Mouse (Mus musculus) forebrain, embryonic 16.5 days (tissue): ENCODE results near the gene Eno1. TPM values are rescaled to one million over a fixed set of nuclear protein-coding genes. Genes with fewer than 3 reads are reported as not detected.

ENCODE experiments used
- ATAC-seq: fragments of 200-750 bp; cut with Nextera tagmentation; 2 replicates; pipeline ENCODE4 v1.8.0; 2017; ENCODE audit warnings: mild to moderate bottlenecking, moderate library complexity
- H3K27ac ChIP-seq: fragments of 300-500 bp; sonication (generic); 2 replicates; pipeline ENCODE4 v1.5.1; 2014; ENCODE audit warnings: low read length, control low read depth
- H3K27me3 ChIP-seq: fragments of 300-500 bp; sonication (generic); replicated peaks from 2 replicates; pipeline ENCODE4 v1.6.1; 2014; ENCODE audit warnings: low read length; ENCODE audit not compliant: control insufficient read depth, insufficient read depth
- H3K36me3 ChIP-seq: fragments of 300-500 bp; sonication (generic); 2 replicates; pipeline ENCODE4 v1.6.1; 2014; ENCODE audit not compliant: control insufficient read depth, insufficient read depth
- H3K4me1 ChIP-seq: fragments of 300-500 bp; sonication (generic); replicated peaks from 2 replicates; pipeline ENCODE4 v1.6.1; 2014; ENCODE audit warnings: low read length; ENCODE audit not compliant: control insufficient read depth, insufficient read depth
- H3K4me2 ChIP-seq: fragments of 300-500 bp; sonication (generic); 2 replicates; pipeline ENCODE4 v1.6.1; 2014; ENCODE audit warnings: mild to moderate bottlenecking, low read length, control low read depth
- H3K4me3 ChIP-seq: fragments of 300-500 bp; sonication (generic); replicated peaks from 2 replicates; pipeline ENCODE4 v1.5.1; 2014; ENCODE audit warnings: mild to moderate bottlenecking, low read length, control low read depth
- H3K9ac ChIP-seq: fragments of 300-500 bp; sonication (generic); replicated peaks from 2 replicates; pipeline ENCODE4 v1.6.1; 2014; ENCODE audit warnings: low read depth, low read length, control low read depth
- H3K9me3 ChIP-seq: fragments of 300-500 bp; sonication (generic); 2 replicates; pipeline ENCODE4 v1.6.1; 2016; ENCODE audit warnings: low read length; ENCODE audit not compliant: control insufficient read depth
- WGBS: fragments of 180-500 bp; shearing (Covaris S2); extraction: QIAGEN DNeasy Blood & Tissue Kit; methylation state at CpG from one replicate; pipeline ENCODE4 v1.1.7; 2014; 5-methylcytosine and 5-hydroxymethylcytosine counted together
- polyA plus RNA-seq: library from polyadenylated mRNA; unstranded; fragments of >200 nt; fragmentation: Nextera tagmentation; extraction: Ambion mirVana; gene quantifications from 2 replicates; pipeline ENCODE4 v1.2.1, GENCODE M21; 2015

Gene Eno1
- polyA plus RNA-seq, 1 experiment from 2014 or later, result 979 TPM

DNA sequence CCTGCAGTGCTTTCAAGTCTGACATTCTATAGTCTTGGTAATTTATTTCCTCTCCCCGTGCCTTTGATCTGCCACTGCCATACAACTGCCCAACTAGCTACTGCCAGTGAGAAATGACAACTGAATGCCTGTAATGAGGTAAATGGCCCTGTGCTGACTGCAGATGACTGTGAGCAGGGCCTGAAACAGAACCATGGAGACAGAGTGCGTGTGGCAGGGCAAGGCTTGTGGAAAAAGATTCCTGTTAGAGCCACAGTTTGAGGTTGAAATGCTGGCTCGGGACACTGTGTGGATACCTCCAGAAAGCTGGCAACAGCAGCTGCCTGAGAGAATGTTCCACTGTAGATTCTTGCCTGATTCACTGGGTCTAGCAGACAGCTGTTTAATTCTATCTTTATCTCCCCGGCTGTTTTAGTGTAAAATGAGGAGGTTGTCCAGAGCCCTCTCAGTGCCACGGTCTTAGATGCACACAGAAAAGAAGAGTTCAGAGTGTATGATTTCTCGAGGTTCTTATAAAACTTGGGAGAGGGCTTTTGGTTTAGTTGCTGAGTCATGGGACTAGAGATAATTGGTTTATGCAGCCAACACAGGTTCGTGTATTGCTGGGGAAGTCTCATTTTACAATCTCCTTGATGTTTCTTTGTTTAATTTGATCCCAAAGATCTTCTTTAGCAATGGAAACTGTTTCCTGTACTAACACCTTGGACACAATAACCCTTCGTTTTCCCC is 1.8 kb upstream of the Eno1 start:
- peak overlapping the region; percentile 45; the same call in 1 of the 2 replicates for H3K27ac ChIP-seq

GRCm38 (mm10) chr4:150235585-150235984 is 936 bp upstream of the Eno1 start:
- no peak overlapping the region for H3K27ac ChIP-seq
- H3K9me3 ChIP-seq, result no peaks in the 10 kb centered on the region
- WGBS, result 61% methylated on average over 4 of the region's 4 CpGs
- no peak overlapping the region for H3K4me3 ChIP-seq
- H3K4me1 ChIP-seq, result peaks cover 36% of the 10 kb centered on the region
- H3K36me3 ChIP-seq, result no peaks in the 10 kb centered on the region
- no peak overlapping the region for H3K9ac ChIP-seq
- no peak for ATAC-seq
- H3K4me2 ChIP-seq, result no peak overlapping the region
- H3K27me3 ChIP-seq, result no peaks in the 10 kb centered on the region

More for the DNA sequence above, 1.8 kb upstream of the Eno1 start:
- Histone ChIP-seq H3K4me1 (peaks cover 32% of the 10 kb centered on the region), H3K9me3 (no peaks in the 10 kb centered on the region), H3K4me2 (no peak overlapping the region), H3K9ac (no peak overlapping the region), H3K27me3 (no peaks in the 10 kb centered on the region), H3K4me3 (no peak overlapping the region), H3K36me3 (no peaks in the 10 kb centered on the region)
- ATAC-seq, result no peak
- 21% methylated on average over 8 of the region's 8 CpGs for WGBS

GRCm38 (mm10) chr4:150236031-150236430 is 490 bp upstream of the Eno1 start:
- Histone ChIP-seq H3K4me2 (peak overlapping the region; percentile 61), H3K36me3 (0 out of 2 replicates have a peak, but pooled peaks cover under 1% of the 10 kb centered on the region), H3K4me1 (peaks cover 33% of the 10 kb centered on the region), H3K27ac (peak overlapping the region; percentile 99), H3K9ac (peak overlapping the region; percentile 93), H3K9me3 (no peaks in the 10 kb centered on the region), H3K4me3 (peak overlapping the region; percentile 71), H3K27me3 (no peaks in the 10 kb centered on the region)
- no peak for ATAC-seq
- 79% methylated on average over 8 of the region's 8 CpGs for whole genome bisulfite sequencing

DNA sequence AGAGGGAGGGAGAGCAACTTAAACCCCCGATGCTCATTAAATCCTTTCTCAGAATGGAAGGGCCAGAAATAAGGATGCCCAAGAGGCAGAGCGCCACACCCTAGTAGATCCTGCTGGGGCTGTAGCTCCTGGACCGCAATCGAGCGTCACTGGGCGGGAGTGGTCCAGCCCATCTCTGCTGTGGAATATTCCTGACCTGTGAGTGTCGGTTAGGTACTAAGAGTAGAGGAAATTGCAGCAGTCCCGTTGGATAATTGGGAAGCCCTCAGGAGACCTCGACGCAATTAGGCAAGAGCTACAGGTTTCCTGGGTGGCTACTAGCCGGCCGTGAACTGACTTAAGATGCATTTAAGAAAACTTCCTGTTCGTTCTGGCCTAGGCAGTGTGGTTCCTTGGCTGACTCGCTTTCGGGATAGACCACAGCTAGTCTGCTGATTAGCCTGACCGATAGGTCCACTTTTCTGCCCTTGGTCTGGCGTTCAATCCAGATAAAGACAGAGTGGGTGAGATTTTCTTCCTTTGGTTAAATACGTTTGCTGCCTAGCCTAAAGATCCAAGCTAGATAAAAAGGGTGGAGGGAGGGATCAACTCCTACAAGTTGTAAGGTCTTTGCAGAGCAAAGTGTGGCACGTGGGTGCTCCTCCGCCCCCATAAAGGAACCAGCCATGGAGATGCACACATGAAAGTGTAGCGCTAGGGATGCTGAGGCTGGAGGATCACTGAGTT is 1.3 kb downstream of the Eno1 start:
- WGBS, result under 1% methylated on average over 21 of the region's 21 CpGs
- ATAC-seq, result no peak

GRCm38 (mm10) chr4:150238433-150239086 is 2.0 kb downstream of the Eno1 start:
- ATAC-seq, result no peak
- Histone ChIP-seq H3K9me3 (no peaks in the 10 kb centered on the region), H3K4me2 (peak overlapping the region; percentile 79), H3K36me3 (peaks cover 10% of the 10 kb centered on the region), H3K9ac (peak overlapping the region; percentile 93), H3K4me1 (peaks cover 39% of the 10 kb centered on the region), H3K27ac (no peak overlapping the region), H3K4me3 (peak overlapping the region; percentile 71), H3K27me3 (no peaks in the 10 kb centered on the region)
- WGBS, result 8% methylated on average over 3 of the region's 3 CpGs

More for the DNA sequence above, 1.3 kb downstream of the Eno1 start:
- peaks cover 10% of the 10 kb centered on the region for H3K36me3 ChIP-seq
- no peaks in the 10 kb centered on the region for H3K27me3 ChIP-seq
- peak overlapping the region; percentile 3 for H3K27ac ChIP-seq
- H3K9me3 ChIP-seq, result no peaks in the 10 kb centered on the region
- peak overlapping the region; percentile 79 for H3K4me2 ChIP-seq
- H3K9ac ChIP-seq, result peak overlapping the region; percentile 93
- peaks cover 39% of the 10 kb centered on the region for H3K4me1 ChIP-seq
- H3K4me3 ChIP-seq, result peak overlapping the region; percentile 71

GRCm38 (mm10) chr4:150239087-150239480 is 2.6 kb downstream of the Eno1 start:
- Histone ChIP-seq H3K27ac (no peak overlapping the region), H3K27me3 (no peaks in the 10 kb centered on the region)

GRCm38 (mm10) chr4:150239503-150239902 is 3.0 kb downstream of the Eno1 start:
- no peak overlapping the region for H3K4me3 ChIP-seq
- H3K9ac ChIP-seq, result no peak overlapping the region
- ATAC-seq, result no peak
- H3K27ac ChIP-seq, result no peak overlapping the region
- H3K36me3 ChIP-seq, result peaks cover 14% of the 10 kb centered on the region
- H3K4me2 ChIP-seq, result peak overlapping the region; percentile 79
- WGBS, result 52% methylated on average over 6 of the region's 6 CpGs
- no peaks in the 10 kb centered on the region for H3K27me3 ChIP-seq
- H3K4me1 ChIP-seq, result peaks cover 39% of the 10 kb centered on the region
- H3K9me3 ChIP-seq, result no peaks in the 10 kb centered on the region

More at GRCm38 (mm10) chr4:150239087-150239480, 2.6 kb downstream of the Eno1 start:
- H3K4me3 ChIP-seq, result peak overlapping the region; percentile 71
- no peaks in the 10 kb centered on the region for H3K9me3 ChIP-seq
- peaks cover 13% of the 10 kb centered on the region for H3K36me3 ChIP-seq
- ATAC-seq, result no peak
- H3K9ac ChIP-seq, result peak overlapping the region; percentile 12; the same call in 1 of the 2 replicates
- H3K4me2 ChIP-seq, result peak overlapping the region; percentile 79
- H3K4me1 ChIP-seq, result peaks cover 39% of the 10 kb centered on the region
- 37% methylated on average over 5 of the region's 5 CpGs for WGBS

- Histone ChIP-seq H3K27ac (no peak overlapping the region), H3K9ac (no peak overlapping the region), H3K36me3 (peaks cover 19% of the 10 kb centered on the region), H3K4me2 (peak overlapping the region; percentile 79; the same call in 1 of the 2 replicates), H3K27me3 (no peaks in the 10 kb centered on the region), H3K9me3 (no peaks in the 10 kb centered on the region), H3K4me1 (peaks cover 37% of the 10 kb centered on the region), H3K4me3 (no peak overlapping the region)
- no peak for ATAC-seq
- WGBS, result 8% methylated on average over 6 of the region's 6 CpGs
Measured at GRCm38 (mm10) chr4:150239951-150240368, 3.4 kb downstream of the Eno1 start.

GRCm38 (mm10) chr4:150240381-150240886 is 3.9 kb downstream of the Eno1 start:
- no peak overlapping the region for H3K27ac ChIP-seq
- no peak overlapping the region for H3K9ac ChIP-seq
- peaks cover 36% of the 10 kb centered on the region for H3K4me1 ChIP-seq
- H3K36me3 ChIP-seq, result peaks cover 19% of the 10 kb centered on the region
- H3K4me2 ChIP-seq, result no peak overlapping the region
- no peak overlapping the region for H3K4me3 ChIP-seq
- H3K9me3 ChIP-seq, result no peaks in the 10 kb centered on the region
- 74% methylated on average over 1 of the region's 1 CpGs for WGBS
- H3K27me3 ChIP-seq, result no peaks in the 10 kb centered on the region
- ATAC-seq, result no peak
